Mouse (Mus musculus): Measurements from ENCODE around the gene Zfp281. TPM values are rescaled to one million over a fixed set of nuclear protein-coding genes. Genes with fewer than 3 reads are reported as not detected.

Zfp281 gene
- 19.5 and 20.8 TPM in 2 replicates for polyA plus RNA-seq (2015; fragmentation: Nextera tagmentation; extraction: Ambion mirVana)

DNA sequence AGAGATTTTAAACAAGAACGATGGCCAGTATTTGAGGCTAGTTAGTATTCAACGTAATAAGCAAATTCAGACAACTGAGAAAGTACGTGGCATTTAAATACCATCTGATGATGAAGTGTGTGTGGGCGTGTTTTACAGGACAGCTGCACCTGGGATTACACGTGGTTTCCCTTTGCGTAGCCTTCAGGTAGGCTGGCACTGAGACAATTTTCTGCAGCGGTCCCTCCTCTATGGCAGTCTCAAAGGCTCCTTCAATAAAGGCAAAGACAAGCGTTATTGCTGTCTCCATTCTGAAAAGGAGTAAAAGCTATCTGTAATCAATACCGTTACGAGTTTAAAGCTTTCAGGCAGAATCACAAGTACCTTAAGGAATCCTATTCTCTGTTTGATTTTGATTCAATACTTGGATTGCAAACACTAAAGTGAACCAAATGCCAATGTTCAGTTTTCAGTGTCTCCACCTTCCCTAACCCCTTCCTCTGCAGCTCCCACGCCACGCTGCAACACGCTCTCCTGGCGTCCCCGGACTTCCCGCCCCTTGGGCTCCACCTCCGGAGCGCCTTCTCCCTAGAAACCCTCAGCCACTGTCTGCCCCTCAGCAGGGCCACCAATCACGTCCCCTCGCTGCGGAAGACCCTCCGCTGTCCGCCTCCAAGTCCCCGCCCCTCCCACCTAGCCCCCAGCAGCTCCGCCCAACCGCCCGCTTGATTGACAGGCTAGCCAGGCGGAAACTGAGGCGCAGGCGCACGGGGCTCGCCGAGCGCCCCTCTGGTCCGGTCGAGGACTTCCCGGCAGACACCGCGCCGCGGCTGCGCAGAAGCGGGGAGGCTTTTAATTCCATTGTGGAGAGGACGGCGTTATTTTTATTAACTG is at the start of gene Zfp281:
Gene Zfp281, plus strand, starts transcription at position 756 of the 873 bp plus-strand sequence.
- Histone ChIP-seq H3K9ac (replicated peaks; ENCODE audit: low read length) (peak within 1 kb of the TSS; percentile 97), H3K36me3 (ENCODE audit: insufficient read depth, low read length) (peaks cover 17% of the 10 kb centered on the region), H3K27ac (ENCODE audit: low read length) (peak within 1 kb of the TSS; percentile 88), H3K4me1 (ENCODE audit: insufficient read depth, low read length) (peaks cover 31% of the 10 kb centered on the region), H3K4me2 (replicated peaks; ENCODE audit: low read depth, low read length) (peak within 1 kb of the TSS; percentile 91), H3K9me3 (ENCODE audit: low read length) (no peaks in the 10 kb centered on the region), H3K4me3 (ENCODE audit: low read length) (peak within 1 kb of the TSS; percentile 92), H3K27me3 (ENCODE audit: insufficient read depth, low read length) (no peaks in the 10 kb centered on the region)
- peak; percentile 99 for ATAC-seq (ENCODE audit: low FRiP score, low TSS enrichment)
- WGBS = 2% methylated on average over 44 of the region's 45 CpGs

GRCm38 (mm10) chr1:136577890-136578663 is 46.6 kb upstream of the Zfp281 start:
- H3K9ac ChIP-seq (replicated peaks; ENCODE audit: low read length) = no peak overlapping the region
- peak overlapping the region; percentile 1 for H3K4me2 ChIP-seq (replicated peaks; ENCODE audit: low read depth, low read length)
- WGBS = 19% methylated on average over 16 of the region's 16 CpGs
- H3K36me3 ChIP-seq (ENCODE audit: insufficient read depth, low read length) = no peaks in the 10 kb centered on the region
- no peak overlapping the region for H3K4me3 ChIP-seq (ENCODE audit: low read length)
- 0 out of 2 replicates have a peak overlapping the region, but pooled peaks have one; percentile 37 for H3K27ac ChIP-seq (ENCODE audit: low read length)
- peak; percentile 94 for ATAC-seq (ENCODE audit: low FRiP score, low TSS enrichment)
- no peaks in the 10 kb centered on the region for H3K27me3 ChIP-seq (ENCODE audit: insufficient read depth, low read length)
- H3K4me1 ChIP-seq (ENCODE audit: insufficient read depth, low read length) = peaks cover 8% of the 10 kb centered on the region
- H3K9me3 ChIP-seq (ENCODE audit: low read length) = no peaks in the 10 kb centered on the region

- Histone ChIP-seq H3K4me3 (ENCODE audit: low read length) (no peak overlapping the region), H3K9me3 (ENCODE audit: low read length) (no peaks in the 10 kb centered on the region), H3K9ac (replicated peaks; ENCODE audit: low read length) (no peak overlapping the region), H3K27ac (ENCODE audit: low read length) (no peak overlapping the region), H3K4me2 (replicated peaks; ENCODE audit: low read depth, low read length) (no peak overlapping the region), H3K4me1 (ENCODE audit: insufficient read depth, low read length) (peaks cover 8% of the 10 kb centered on the region), H3K27me3 (ENCODE audit: insufficient read depth, low read length) (no peaks in the 10 kb centered on the region), H3K36me3 (ENCODE audit: insufficient read depth, low read length) (no peaks in the 10 kb centered on the region)
- 79% methylated on average over 14 of the region's 14 CpGs for WGBS
- no peak for ATAC-seq (ENCODE audit: low FRiP score, low TSS enrichment)
Measured at GRCm38 (mm10) chr1:136579360-136579759, 45.3 kb upstream of the Zfp281 start.

- H3K9ac ChIP-seq (replicated peaks; ENCODE audit: low read length) = no peak overlapping the region
- 88% methylated on average over 8 of the region's 8 CpGs for WGBS
- H3K4me2 ChIP-seq (replicated peaks; ENCODE audit: low read depth, low read length) = no peak overlapping the region
- no peaks in the 10 kb centered on the region for H3K9me3 ChIP-seq (ENCODE audit: low read length)
- ATAC-seq (ENCODE audit: low FRiP score, low TSS enrichment) = no peak
- H3K4me1 ChIP-seq (ENCODE audit: insufficient read depth, low read length) = peaks cover 8% of the 10 kb centered on the region
- H3K4me3 ChIP-seq (ENCODE audit: low read length) = no peak overlapping the region
- H3K27me3 ChIP-seq (ENCODE audit: insufficient read depth, low read length) = no peaks in the 10 kb centered on the region
- no peaks in the 10 kb centered on the region for H3K36me3 ChIP-seq (ENCODE audit: insufficient read depth, low read length)
- no peak overlapping the region for H3K27ac ChIP-seq (ENCODE audit: low read length)
Measured at GRCm38 (mm10) chr1:136580266-136580665, 44.4 kb upstream of the Zfp281 start.

GRCm38 (mm10) chr1:136581841-136582240 is 42.9 kb upstream of the Zfp281 start:
- Histone ChIP-seq H3K27ac (ENCODE audit: low read length) (no peak overlapping the region), H3K9ac (replicated peaks; ENCODE audit: low read length) (no peak overlapping the region), H3K4me3 (ENCODE audit: low read length) (no peak overlapping the region), H3K4me2 (replicated peaks; ENCODE audit: low read depth, low read length) (no peak overlapping the region), H3K4me1 (ENCODE audit: insufficient read depth, low read length) (peaks cover 5% of the 10 kb centered on the region), H3K9me3 (ENCODE audit: low read length) (no peaks in the 10 kb centered on the region), H3K36me3 (ENCODE audit: insufficient read depth, low read length) (no peaks in the 10 kb centered on the region), H3K27me3 (ENCODE audit: insufficient read depth, low read length) (no peaks in the 10 kb centered on the region)
- no peak for ATAC-seq (ENCODE audit: low FRiP score, low TSS enrichment)
- 82% methylated on average over 8 of the region's 8 CpGs for WGBS

GRCm38 (mm10) chr1:136587761-136588405 is 36.8 kb upstream of the Zfp281 start:
- Histone ChIP-seq H3K27me3 (ENCODE audit: insufficient read depth, low read length) (no peaks in the 10 kb centered on the region; the same call in 1 of the 2 replicates), H3K4me2 (replicated peaks; ENCODE audit: low read depth, low read length) (no peak overlapping the region), H3K27ac (ENCODE audit: low read length) (no peak overlapping the region), H3K4me3 (ENCODE audit: low read length) (no peak overlapping the region), H3K36me3 (ENCODE audit: insufficient read depth, low read length) (no peaks in the 10 kb centered on the region), H3K9me3 (ENCODE audit: low read length) (no peaks in the 10 kb centered on the region), H3K9ac (replicated peaks; ENCODE audit: low read length) (no peak overlapping the region), H3K4me1 (ENCODE audit: insufficient read depth, low read length) (peaks cover 6% of the 10 kb centered on the region; the same call in 1 of the 2 replicates)
- 70% methylated on average over 13 of the region's 13 CpGs for WGBS
- no peak for ATAC-seq (ENCODE audit: low FRiP score, low TSS enrichment)

DNA sequence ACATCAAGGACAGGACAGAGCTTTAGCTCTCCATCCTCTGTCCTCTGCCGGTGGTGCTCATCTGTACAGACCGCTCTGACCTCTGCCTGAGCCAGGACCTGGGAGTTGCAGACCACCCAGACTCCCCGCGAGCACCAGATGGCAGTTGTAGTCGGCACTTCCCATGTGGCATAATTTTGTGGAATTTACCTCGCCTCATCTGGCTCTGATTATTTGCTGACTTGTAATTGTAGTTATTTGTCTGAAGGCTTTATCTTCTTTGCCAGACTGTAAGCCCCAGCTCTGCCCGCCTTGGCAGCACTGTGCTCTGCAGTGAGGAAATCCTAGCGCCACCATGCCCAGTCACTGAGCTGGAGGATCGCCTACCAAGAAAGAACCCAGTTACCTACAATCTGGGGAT is 35.8 kb upstream of the Zfp281 start:
- no peak for ATAC-seq (ENCODE audit: low FRiP score, low TSS enrichment)
- WGBS = 21% methylated on average over 9 of the region's 9 CpGs
- H3K9ac ChIP-seq (replicated peaks; ENCODE audit: low read length) = no peak overlapping the region
- no peak overlapping the region for H3K4me3 ChIP-seq (ENCODE audit: low read length)
- H3K9me3 ChIP-seq (ENCODE audit: low read length) = no peaks in the 10 kb centered on the region
- H3K4me2 ChIP-seq (replicated peaks; ENCODE audit: low read depth, low read length) = peak overlapping the region; percentile 36
- H3K4me1 ChIP-seq (ENCODE audit: insufficient read depth, low read length) = peaks cover 6% of the 10 kb centered on the region; the same call in 1 of the 2 replicates
- H3K36me3 ChIP-seq (ENCODE audit: insufficient read depth, low read length) = no peaks in the 10 kb centered on the region
- H3K27me3 ChIP-seq (ENCODE audit: insufficient read depth, low read length) = no peaks in the 10 kb centered on the region; the same call in 1 of the 2 replicates
- no peak overlapping the region for H3K27ac ChIP-seq (ENCODE audit: low read length)

DNA sequence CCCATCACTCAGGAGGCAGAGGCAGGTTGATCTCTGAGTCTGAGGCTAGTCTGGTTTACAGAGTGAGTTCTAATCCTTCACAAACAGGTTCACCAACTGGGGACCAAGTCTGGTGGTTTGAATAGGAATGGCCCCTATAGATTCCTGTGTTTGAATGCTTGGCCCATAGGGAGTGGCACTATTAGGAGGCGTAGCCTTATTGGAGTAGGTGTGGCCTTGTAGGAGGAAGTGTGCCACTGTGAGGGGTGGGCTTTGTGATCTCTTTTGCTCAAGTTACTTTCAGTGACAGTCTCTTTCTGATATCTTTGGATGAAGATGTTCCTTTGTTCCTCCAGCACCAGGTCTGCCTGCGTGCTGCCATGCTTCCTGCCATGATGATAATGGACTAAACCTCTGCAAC is 32.0 kb upstream of the Zfp281 start:
- no peak overlapping the region for H3K27ac ChIP-seq (ENCODE audit: low read length)
- H3K36me3 ChIP-seq (ENCODE audit: insufficient read depth, low read length) = no peaks in the 10 kb centered on the region
- ATAC-seq (ENCODE audit: low FRiP score, low TSS enrichment) = no peak
- no peak overlapping the region for H3K9ac ChIP-seq (replicated peaks; ENCODE audit: low read length)
- no peaks in the 10 kb centered on the region; the same call in 1 of the 2 replicates for H3K27me3 ChIP-seq (ENCODE audit: insufficient read depth, low read length)
- no peak overlapping the region for H3K4me3 ChIP-seq (ENCODE audit: low read length)
- no peaks in the 10 kb centered on the region for H3K9me3 ChIP-seq (ENCODE audit: low read length)
- H3K4me2 ChIP-seq (replicated peaks; ENCODE audit: low read depth, low read length) = no peak overlapping the region
- peaks cover 6% of the 10 kb centered on the region; the same call in 1 of the 2 replicates for H3K4me1 ChIP-seq (ENCODE audit: insufficient read depth, low read length)
- 96% methylated on average over 2 of the region's 2 CpGs for WGBS

DNA sequence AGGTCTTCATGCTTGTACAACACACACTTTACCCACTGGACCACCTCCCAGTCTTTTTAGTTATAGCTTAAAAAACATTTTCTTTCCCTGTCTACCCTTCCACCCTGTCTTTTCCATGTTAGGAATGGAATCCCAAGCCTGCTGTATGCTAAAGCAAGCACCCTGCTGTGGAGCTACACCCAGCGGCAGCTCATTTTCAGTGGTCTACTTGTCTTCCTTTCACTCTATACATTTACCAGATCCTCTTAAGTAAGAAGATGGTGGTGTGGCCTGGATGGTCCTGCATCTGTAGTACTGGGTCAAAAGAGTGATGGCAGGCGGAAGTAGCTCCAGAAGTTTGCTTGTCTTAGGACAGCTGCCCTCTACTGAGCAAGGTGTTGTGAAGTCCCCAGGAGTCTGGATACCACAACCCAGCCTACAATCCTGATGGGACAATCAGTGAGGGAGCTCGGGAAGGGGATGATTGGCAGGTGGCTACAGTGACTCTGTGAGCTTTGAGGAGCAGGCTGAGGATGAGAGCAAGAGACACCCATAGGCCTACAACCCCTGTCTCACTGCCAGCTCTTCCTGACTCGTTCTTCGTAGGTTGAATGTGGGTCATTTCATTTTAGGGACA is 30.4 kb upstream of the Zfp281 start:
- Histone ChIP-seq H3K4me3 (ENCODE audit: low read length) (no peak overlapping the region), H3K27me3 (ENCODE audit: insufficient read depth, low read length) (no peaks in the 10 kb centered on the region; the same call in 1 of the 2 replicates), H3K9ac (replicated peaks; ENCODE audit: low read length) (no peak overlapping the region), H3K9me3 (ENCODE audit: low read length) (no peaks in the 10 kb centered on the region), H3K27ac (ENCODE audit: low read length) (no peak overlapping the region), H3K36me3 (ENCODE audit: insufficient read depth, low read length) (no peaks in the 10 kb centered on the region), H3K4me1 (ENCODE audit: insufficient read depth, low read length) (no peaks in the 10 kb centered on the region), H3K4me2 (replicated peaks; ENCODE audit: low read depth, low read length) (no peak overlapping the region)
- ATAC-seq (ENCODE audit: low FRiP score, low TSS enrichment) = no peak
- WGBS = 88% methylated on average over 5 of the region's 5 CpGs

All from kidney, embryonic 16.5 days (tissue).